Mouse (Mus musculus) testis, adult 2 months (tissue): ENCODE results near the gene Zscan12.

Experiments
- CTCF ChIP-seq: fragments of 200-500 bp; IDR thresholded peaks from 2 replicates; pipeline ENCODE4 v1.5.1; 2012; ENCODE audit warnings: low read depth, mild to moderate bottlenecking, inconsistent platforms, low read length, moderate library complexity; ENCODE audit not compliant: control insufficient read depth, insufficient read depth, insufficient replicate concordance
- POLR2A ChIP-seq: fragments of 200-500 bp; IDR thresholded peaks from 2 replicates; pipeline ENCODE4 v1.6.1; 2012; ENCODE audit warnings: low read depth, mild to moderate bottlenecking, inconsistent platforms, low read length, moderate library complexity; ENCODE audit not compliant: control insufficient read depth

- no peak for TF ChIP-seq CTCF
- TF ChIP-seq POLR2A: no peak
These were observed 38.5 kb downstream of the Zscan12 start for GRCm38 (mm10) chr13:21401166-21401565.
